Mouse (Mus musculus) C2C12 (cell line): ENCODE measurements around the gene Mrps5.

Experiments used
- CEBPB ChIP-seq: IDR thresholded peaks from one replicate; pipeline ENCODE4 v1.6.1; 2011; ENCODE audit warnings: low read depth, mild to moderate bottlenecking, control low read depth, moderate library complexity
- CTCF ChIP-seq: IDR thresholded peaks from one replicate; pipeline ENCODE4 v1.5.1; 2011; ENCODE audit not compliant: control insufficient read depth, insufficient read depth, insufficient read length
- MAX ChIP-seq: IDR thresholded peaks from one replicate; pipeline ENCODE4 v1.6.1; 2011; ENCODE audit warnings: mild to moderate bottlenecking, control low read depth
- USF1 ChIP-seq: IDR thresholded peaks from one replicate; pipeline ENCODE4 v1.6.1; 2011; ENCODE audit warnings: low read depth, mild to moderate bottlenecking, control low read depth, moderate library complexity

GRCm38 (mm10) chr2:127550446-127550845 lies 36.6 kb upstream of the Mrps5 start:
- TF ChIP-seq CEBPB (no peak), CTCF (no peak), MAX (no peak), USF1 (no peak)
